Mouse (Mus musculus) hindbrain, embryonic 11.5 days (tissue): ENCODE results near the gene 1700029P11Rik. TPM values are rescaled to one million over a fixed set of nuclear protein-coding genes. Genes with fewer than 3 reads are reported as not detected.

Source experiments
- ATAC-seq: fragments of 200-750 bp; cut with Nextera tagmentation; 2 replicates; pipeline ENCODE4 v1.8.0; 2017; ENCODE audit warnings: mild to moderate bottlenecking, moderate TSS enrichment, moderate library complexity; ENCODE audit not compliant: low FRiP score
- DNase-seq: peaks from one replicate; pipeline ENCODE4 v3.0.0-alpha.2; 2015; ENCODE audit warnings: low spot score
- H3K27ac ChIP-seq: fragments of 300-500 bp; sonication (generic); 2 replicates; pipeline ENCODE4 v1.5.1; 2014; ENCODE audit warnings: mild to moderate bottlenecking, low read depth, low read length
- H3K27me3 ChIP-seq: fragments of 300-500 bp; sonication (generic); 2 replicates; pipeline ENCODE4 v1.6.1; 2014; ENCODE audit warnings: mild to moderate bottlenecking, low read length, moderate library complexity, mixed read lengths; ENCODE audit not compliant: control insufficient read depth, insufficient read depth
- H3K36me3 ChIP-seq: fragments of 300-500 bp; sonication (generic); 2 replicates; pipeline ENCODE4 v1.6.1; 2014; ENCODE audit warnings: mild to moderate bottlenecking, low read length, moderate library complexity, mixed read lengths; ENCODE audit not compliant: control insufficient read depth, insufficient read depth
- H3K4me1 ChIP-seq: fragments of 300-500 bp; sonication (generic); replicated peaks from 2 replicates; pipeline ENCODE4 v1.6.1; 2014; ENCODE audit warnings: low read length, mixed read lengths; ENCODE audit not compliant: control insufficient read depth, insufficient read depth
- H3K4me2 ChIP-seq: fragments of 300-500 bp; sonication (generic); replicated peaks from 2 replicates; pipeline ENCODE4 v1.6.1; 2014; ENCODE audit warnings: mild to moderate bottlenecking, low read depth, low read length
- H3K4me3 ChIP-seq: fragments of 300-500 bp; sonication (generic); 2 replicates; pipeline ENCODE4 v1.5.1; 2014; ENCODE audit warnings: low read depth, low read length
- H3K9ac ChIP-seq: fragments of 300-500 bp; sonication (generic); 2 replicates; pipeline ENCODE4 v1.6.1; 2014; ENCODE audit warnings: low read depth, low read length
- H3K9me3 ChIP-seq: fragments of 300-500 bp; sonication (generic); 2 replicates; pipeline ENCODE4 v1.6.1; 2016; ENCODE audit warnings: low read length; ENCODE audit not compliant: control insufficient read depth
- WGBS: fragments of 180-500 bp; shearing (Covaris S2); extraction: QIAGEN DNeasy Blood & Tissue Kit; methylation state at CpG from one replicate; pipeline ENCODE4 v1.1.7; 2014; 5-methylcytosine and 5-hydroxymethylcytosine counted together
- polyA plus RNA-seq: library from polyadenylated mRNA; unstranded; fragments of >200 nt; fragmentation: Nextera tagmentation; extraction: Ambion mirVana; gene quantifications from 2 replicates; pipeline ENCODE4 v1.2.1, GENCODE M21; 2014

Gene 1700029P11Rik
- not detected in 2 replicates for polyA plus RNA-seq

- Histone ChIP-seq H3K9me3 (no peaks in the 10 kb centered on the region), H3K4me2 (no peak within 1 kb of the TSS), H3K4me3 (no peak within 1 kb of the TSS), H3K9ac (no peak within 1 kb of the TSS), H3K27me3 (no peaks in the 10 kb centered on the region), H3K36me3 (no peaks in the 10 kb centered on the region), H3K27ac (no peak within 1 kb of the TSS), H3K4me1 (no peaks in the 10 kb centered on the region)
- no peak for DNase-seq
- WGBS: 95% methylated on average over 23 of the region's 23 CpGs
- ATAC-seq: no peak
Measured at GRCm38 (mm10) chr15:81980321-81980720, at the start of gene 1700029P11Rik. Gene 1700029P11Rik (plus strand): TSS chr15:81980540.

GRCm38 (mm10) chr15:81932951-81933470, 47.3 kb upstream of the 1700029P11Rik start:
- ATAC-seq: no peak
- no peak overlapping the region for H3K4me2 ChIP-seq
- no peak overlapping the region for H3K27ac ChIP-seq
- no peak for DNase-seq
- peaks cover 12% of the 10 kb centered on the region; the same call in 1 of the 2 replicates for H3K4me1 ChIP-seq
- H3K9me3 ChIP-seq: no peaks in the 10 kb centered on the region
- WGBS: 46% methylated on average over 12 of the region's 12 CpGs
- H3K4me3 ChIP-seq: no peak overlapping the region
- H3K36me3 ChIP-seq: no peaks in the 10 kb centered on the region
- H3K27me3 ChIP-seq: no peaks in the 10 kb centered on the region
- no peak overlapping the region for H3K9ac ChIP-seq

- ATAC-seq: no peak
Measured at GRCm38 (mm10) chr15:81933986-81934385, 46.4 kb upstream of the 1700029P11Rik start.

GRCm38 (mm10) chr15:81935869-81936637, 44.3 kb upstream of the 1700029P11Rik start:
- Histone ChIP-seq H3K4me3 (peak overlapping the region; percentile 41; the same call in 1 of the 2 replicates), H3K4me2 (peak overlapping the region; percentile 63), H3K27ac (no peak overlapping the region; the same call in 1 of the 2 replicates), H3K36me3 (no peaks in the 10 kb centered on the region), H3K27me3 (no peaks in the 10 kb centered on the region), H3K4me1 (peaks cover 12% of the 10 kb centered on the region; the same call in 1 of the 2 replicates), H3K9ac (0 out of 2 replicates have a peak overlapping the region, but pooled peaks have one; percentile 23), H3K9me3 (no peaks in the 10 kb centered on the region)
- WGBS: 57% methylated on average over 7 of the region's 7 CpGs
- DNase-seq (no peak), ATAC-seq (peak; percentile 46; the same call in 1 of the 2 replicates)

More at GRCm38 (mm10) chr15:81933986-81934385, 46.4 kb upstream of the 1700029P11Rik start:
- Histone ChIP-seq H3K4me3 (no peak overlapping the region), H3K4me1 (peaks cover 12% of the 10 kb centered on the region; the same call in 1 of the 2 replicates), H3K36me3 (no peaks in the 10 kb centered on the region), H3K9ac (no peak overlapping the region), H3K4me2 (no peak overlapping the region), H3K27me3 (no peaks in the 10 kb centered on the region), H3K27ac (no peak overlapping the region), H3K9me3 (no peaks in the 10 kb centered on the region)
- WGBS: 82% methylated on average over 1 of the region's 1 CpGs
- DNase-seq: no peak

- H3K27ac ChIP-seq: peak within 1 kb of the TSS; percentile 70
- no peaks in the 10 kb centered on the region for H3K36me3 ChIP-seq
- no peaks in the 10 kb centered on the region for H3K27me3 ChIP-seq
- peaks cover 12% of the 10 kb centered on the region; the same call in 1 of the 2 replicates for H3K4me1 ChIP-seq
- peak within 1 kb of the TSS; percentile 63 for H3K4me2 ChIP-seq
- H3K9me3 ChIP-seq: no peaks in the 10 kb centered on the region
- 1% methylated on average over 12 of the region's 12 CpGs for WGBS
- H3K9ac ChIP-seq: peak within 1 kb of the TSS; percentile 70
- H3K4me3 ChIP-seq: peak within 1 kb of the TSS; percentile 41
- ATAC-seq: peak; percentile 70
- DNase-seq: peak; percentile 73
Measured at GRCm38 (mm10) chr15:81936679-81937078, 43.7 kb upstream of the 1700029P11Rik start, which contains the start of gene Csdc2. Gene Csdc2 (plus strand): TSS chr15:81936759.

- H3K9me3 ChIP-seq: no peaks in the 10 kb centered on the region
- DNase-seq (peak; percentile 17), ATAC-seq (no peak)
- peak overlapping the region; percentile 63 for H3K4me2 ChIP-seq
- H3K27ac ChIP-seq: peak overlapping the region; percentile 70; the same call in 1 of the 2 replicates
- WGBS: 9% methylated on average over 19 of the region's 19 CpGs
- H3K36me3 ChIP-seq: no peaks in the 10 kb centered on the region
- peak overlapping the region; percentile 70 for H3K9ac ChIP-seq
- peak overlapping the region; percentile 41 for H3K4me3 ChIP-seq
- no peaks in the 10 kb centered on the region for H3K27me3 ChIP-seq
- H3K4me1 ChIP-seq: peaks cover 12% of the 10 kb centered on the region; the same call in 1 of the 2 replicates
Measured at GRCm38 (mm10) chr15:81937098-81937972, 43.0 kb upstream of the 1700029P11Rik start.

- Histone ChIP-seq H3K4me3 (peak overlapping the region; percentile 41; the same call in 1 of the 2 replicates), H3K27ac (no peak overlapping the region), H3K36me3 (no peaks in the 10 kb centered on the region), H3K27me3 (no peaks in the 10 kb centered on the region), H3K9me3 (no peaks in the 10 kb centered on the region), H3K9ac (no peak overlapping the region), H3K4me2 (peak overlapping the region; percentile 63; the same call in 1 of the 2 replicates), H3K4me1 (peaks cover 12% of the 10 kb centered on the region; the same call in 1 of the 2 replicates)
- WGBS: 22% methylated on average over 2 of the region's 2 CpGs
- ATAC-seq (peak; percentile 24; the same call in 1 of the 2 replicates), DNase-seq (peak; percentile 70)
Measured at GRCm38 (mm10) chr15:81938246-81938645, 42.1 kb upstream of the 1700029P11Rik start.

GRCm38 (mm10) chr15:81939157-81939715, 41.1 kb upstream of the 1700029P11Rik start:
- Histone ChIP-seq H3K4me3 (no peak overlapping the region), H3K4me1 (peaks cover 12% of the 10 kb centered on the region; the same call in 1 of the 2 replicates), H3K9me3 (no peaks in the 10 kb centered on the region), H3K9ac (no peak overlapping the region), H3K4me2 (no peak overlapping the region), H3K27me3 (no peaks in the 10 kb centered on the region), H3K27ac (no peak overlapping the region), H3K36me3 (no peaks in the 10 kb centered on the region)
- 92% methylated on average over 10 of the region's 10 CpGs for WGBS
- no peak for DNase-seq
- no peak for ATAC-seq
